8 mouse cellular contexts compared by ENCODE assay signal in the genomic region with DNA sequence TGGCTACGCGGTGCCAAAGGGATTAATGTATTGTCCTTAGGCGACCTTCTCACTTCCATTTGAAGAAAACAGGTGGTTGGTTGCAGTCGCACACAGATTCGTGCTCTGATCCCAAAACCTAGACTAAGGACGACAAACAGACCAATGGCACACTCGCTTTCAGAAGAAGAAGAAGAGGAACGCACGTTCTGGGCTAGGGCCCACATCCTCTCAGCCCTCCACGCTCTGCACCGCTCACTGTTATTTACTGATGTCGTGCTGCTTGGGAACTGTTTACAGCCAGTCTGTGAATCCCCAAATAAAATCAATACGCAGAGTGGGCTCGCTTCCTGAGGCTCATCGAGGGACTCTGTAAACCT. TPM values are rescaled to one million over a fixed set of nuclear protein-coding genes. Genes with fewer than 3 reads are reported as not detected.
DNase-seq lines count a peak whose midpoint lies in the region; ATAC-seq and TF ChIP-seq lines count a peak whose summit lies in the region.

No protein-coding gene starts in this region.

- no peak for DNase-seq in heart, adult 8-10 months (ENCODE audit: low spot score)
- DNase-seq in ES-E14 (ENCODE audit: low read depth, low spot score) = no peak
- DNase-seq in yolk sac, embryonic 10.5 days (ENCODE audit: low spot score) = no peak
- no peak for DNase-seq in kidney, postnatal 4 days

- H3K4me1 ChIP-seq in heart, embryonic 14.5 days (ENCODE audit: control insufficient read depth in 2 of 2, insufficient read depth in 2 of 2, low read length in 2 of 2) = peaks cover 4 to 7% of the 10 kb centered on the region in 2 experiments; a peak in 2 of 4 replicates
- H3K4me1 ChIP-seq in ES-E14 (ENCODE audit: control insufficient read depth in 2 of 2, insufficient read depth in 2 of 2, low read length in 2 of 2, poor library complexity in 1 of 2) = peaks cover 0 to 2% of the 10 kb centered on the region in 2 experiments; a peak in 1 of 4 replicates

- H3K27ac ChIP-seq in heart, embryonic 14.5 days (replicated peaks in 1 of 2; ENCODE audit: control insufficient read depth in 1 of 2, insufficient read depth in 1 of 2, low read depth in 2 of 2, low read length in 2 of 2) = no peak overlapping the region
- H3K27ac ChIP-seq in ES-E14 (ENCODE audit: insufficient read depth, low read depth, low read length, poor library complexity, severe bottlenecking) = no peak overlapping the region

- peak overlapping the region; percentile 60; the same call in 1 of the 2 replicates for H3K9ac ChIP-seq in heart, embryonic 14.5 days (ENCODE audit: low read length)
- no peak overlapping the region for H3K9ac ChIP-seq in ES-E14 (ENCODE audit: insufficient read depth, low read depth, low read length, poor library complexity, severe bottlenecking)

- ATAC-seq in heart, embryonic 14.5 days (ENCODE audit: insufficient number of reproducible peaks, insufficient read depth, low FRiP score, low read depth) = no peak
- ATAC-seq in granulocyte monocyte progenitor cell, adult 5-6 weeks (replicated peaks; ENCODE audit: poor library complexity, severe bottlenecking) = peak; percentile 72
- peak; percentile 75 for ATAC-seq in megakaryocyte, adult 5-6 weeks (ENCODE audit: poor library complexity, severe bottlenecking)
- ATAC-seq in cerebellum, adult (ENCODE audit: insufficient number of reproducible peaks, low FRiP score, low TSS enrichment) = no peak

- peak overlapping the region; percentile 72 for H3K4me2 ChIP-seq in heart, embryonic 14.5 days (ENCODE audit: low read length)

- H3K27me3 ChIP-seq in heart, embryonic 14.5 days (ENCODE audit: control insufficient read depth, insufficient read depth, low read length) = no peaks in the 10 kb centered on the region

- peak overlapping the region; percentile 37 to 38 for H3K4me3 ChIP-seq in heart, embryonic 14.5 days (ENCODE audit: control insufficient read depth in 1 of 2, insufficient read depth in 1 of 2, low read depth in 1 of 2, low read length in 2 of 2)
- H3K4me3 ChIP-seq in ES-E14 (ENCODE audit: insufficient read depth in 1 of 2, low read depth in 1 of 2, low read length in 2 of 2, poor library complexity in 1 of 2, severe bottlenecking in 1 of 2) = peak overlapping the region; percentile 9 to 59; a peak in 3 of 4 replicates

- 32% methylated on average over 15 of the region's 15 CpGs for WGBS in heart, embryonic 14.5 days

- in situ Hi-C loops in ES-E14 (cut with MboI; ENCODE audit: low sequenced_read_pairs in 2 of 2, unreplicated experiment in 2 of 2) = no loop called here

- no peaks in the 10 kb centered on the region for H3K9me3 ChIP-seq in heart, embryonic 14.5 days (ENCODE audit: control insufficient read depth, low read length)
- H3K9me3 ChIP-seq in ES-E14 (ENCODE audit: control insufficient read depth, insufficient read depth, low read depth, low read length) = no peaks in the 10 kb centered on the region

- H3K36me3 ChIP-seq in heart, embryonic 14.5 days (ENCODE audit: control insufficient read depth, insufficient read depth, low read length) = no peaks in the 10 kb centered on the region
- H3K36me3 ChIP-seq in ES-E14 (ENCODE audit: control insufficient read depth, insufficient read depth, low read length, poor library complexity, severe bottlenecking) = no peaks in the 10 kb centered on the region

TF ChIP-seq in ES-E14, 5 proteins besides CTCF, POLR2A, EP300 and RAD21:
- no peak for TF ChIP-seq CHD2 (IDR thresholded peaks at IDR 0.05; ENCODE audit: low read depth, low read length)
- no peak for TF ChIP-seq ZNF384 (IDR thresholded peaks at IDR 0.05; ENCODE audit: low read depth, low read length)
- TF ChIP-seq ZC3H11A (IDR thresholded peaks at IDR 0.05; ENCODE audit: borderline replicate concordance, low read depth, low read length) = no peak
- no peak for TF ChIP-seq MAFK (IDR thresholded peaks at IDR 0.05; ENCODE audit: insufficient read depth, low read depth, low read length)
- no peak for TF ChIP-seq HCFC1 (IDR thresholded peaks at IDR 0.05; ENCODE audit: borderline replicate concordance, insufficient read depth, low read length)

RNA-seq across cellular contexts. Expression of a gene that starts 18.6 kb away (rescaled TPM):
- polyA plus RNA-seq in heart, embryonic 14.5 days (2014; fragmentation: Nextera tagmentation; extraction: Ambion mirVana) = 18.8 and 19.2 TPM in 2 replicates
- total RNA-seq in heart, adult 8-10 months (2022) = 1 to 10 TPM; 2.9 to 7.0 (median 5.4) TPM
- total RNA-seq in ES-E14 (2012; rRNA removed) = 6.4 and 9.8 TPM in 2 replicates
- 10.1 and 12.9 TPM in 2 replicates for total RNA-seq in granulocyte monocyte progenitor cell, adult 5-6 weeks (2014; fragmentation: Nextera tagmentation)
- 18.8 and 20.9 TPM in 2 replicates for total RNA-seq in granulocyte monocyte progenitor cell, adult 5-6 weeks (2017)
- total RNA-seq in megakaryocyte, adult 5-6 weeks (2015) = 10.3 and 12.6 TPM in 2 replicates
- 14.8 and 16.0 TPM in 2 replicates for total RNA-seq in megakaryocyte, adult 5-6 weeks (2017)

RNA-seq across cellular contexts. Expression of a gene that starts 42.8 kb away (rescaled TPM):
- polyA plus RNA-seq in heart, embryonic 14.5 days (2014; fragmentation: Nextera tagmentation; extraction: Ambion mirVana) = 4.4 and 5.0 TPM in 2 replicates
- 10 to 100 TPM in 1 of 4 experiments, 1 to 10 TPM in 3; 7.8 to 11.5 (median 8.7) TPM for total RNA-seq in heart, adult 8-10 months (2022)
- 2.4 and 4.0 TPM in 2 replicates for total RNA-seq in ES-E14 (2012; rRNA removed)
- total RNA-seq in granulocyte monocyte progenitor cell, adult 5-6 weeks (2014; fragmentation: Nextera tagmentation) = not detected in 2 replicates
- 0.41 TPM in 1 of 2 replicates, not detected in the other for total RNA-seq in granulocyte monocyte progenitor cell, adult 5-6 weeks (2017)
- 0.22 and 0.32 TPM in 2 replicates for total RNA-seq in megakaryocyte, adult 5-6 weeks (2015)
- 0.20 and 0.22 TPM in 2 replicates for total RNA-seq in megakaryocyte, adult 5-6 weeks (2017)

Comparison
In these comparisons a context has a peak if more than half of its experiments do, and no peak if none do; other contexts are left out.
1. ATAC-seq: peak in granulocyte monocyte progenitor cell, adult 5-6 weeks (single experiment) and megakaryocyte, adult 5-6 weeks (single experiment); none in heart, embryonic 14.5 days (single experiment) and cerebellum, adult (single experiment).